Mouse (Mus musculus): ENCODE data around the gene Donson.

Donson gene

GRCm38 (mm10) chr16:91644901-91645300 lies 43.7 kb downstream of the Donson start:
- no peak for DNase-seq (ENCODE audit: low spot score in 2 of 2)

- no peak for DNase-seq (ENCODE audit: low spot score in 2 of 2)
Measured at GRCm38 (mm10) chr16:91640171-91640570, 48.4 kb downstream of the Donson start.

GRCm38 (mm10) chr16:91639636-91640035 lies 48.9 kb downstream of the Donson start:
- no peak for DNase-seq (ENCODE audit: low spot score in 2 of 2)

- DNase-seq (ENCODE audit: low spot score in 2 of 2), result no peak
Measured at GRCm38 (mm10) chr16:91639161-91639560, 49.4 kb downstream of the Donson start.

GRCm38 (mm10) chr16:91633641-91634040 lies 54.9 kb downstream of the Donson start:
- DNase-seq (ENCODE audit: low spot score in 2 of 2), result no peak

GRCm38 (mm10) chr16:91632940-91633339 lies 55.6 kb downstream of the Donson start:
- no peak for DNase-seq (ENCODE audit: low spot score in 2 of 2)

GRCm38 (mm10) chr16:91632439-91632838 lies 56.1 kb downstream of the Donson start:
- no peak for DNase-seq (ENCODE audit: low spot score in 2 of 2)

- no peak for DNase-seq (ENCODE audit: low spot score in 2 of 2)
Measured at GRCm38 (mm10) chr16:91630584-91630983, 58.0 kb downstream of the Donson start.

GRCm38 (mm10) chr16:91629749-91630148 lies 58.8 kb downstream of the Donson start:
- DNase-seq (ENCODE audit: low spot score in 2 of 2), result no peak

- DNase-seq (ENCODE audit: low spot score in 2 of 2), result no peak
Measured at GRCm38 (mm10) chr16:91628673-91629072, 59.9 kb downstream of the Donson start.

- no peak for DNase-seq (ENCODE audit: low spot score in 2 of 2)
Measured at GRCm38 (mm10) chr16:91627831-91628230, 60.7 kb downstream of the Donson start.

Measured in cerebellum, postnatal 4 days (tissue).